Mouse (Mus musculus): ENCODE measurements around the gene Adk.

GRCm38 (mm10) chr14:21275786-21276185, 223.4 kb downstream of the Adk start:
- no peak for TF ChIP-seq GATA1 (IDR thresholded peaks at IDR 0.05; ENCODE audit: low read length)
- no peak for TF ChIP-seq TAL1 (IDR thresholded peaks at IDR 0.05; ENCODE audit: low read length)

Measured in erythroblast, embryonic 14.5 days (primary cell).